ENCODE assay signal across 13 mouse cellular contexts in genomic region chr6:23637081-23637480, GRCm38 (mm10). TPM values are rescaled to one million over a fixed set of nuclear protein-coding genes. Genes with fewer than 3 reads are reported as not detected.
DNase-seq lines count a peak whose midpoint lies in the region; ATAC-seq lines count a peak whose summit lies in the region.
"Had no signal": no experiment of that assay in that cellular context is flagged by ENCODE, and none has a peak within 500 bp of the region (broad histone marks: within the 10 kb centered on the region; RNA-seq: fewer than 3 reads in every experiment).

No protein-coding gene starts in this region.

- H3K4me1 ChIP-seq in kidney, embryonic 15.5 days: no peaks in the 10 kb centered on the region
- H3K4me1 ChIP-seq: limb, embryonic 12.5 days had no signal

- DNase-seq in kidney, postnatal 10 days: peak; percentile 16
- DNase-seq in 416B (ENCODE audit: low read depth): peak; percentile 38
- DNase-seq in adrenal gland, postnatal 10 days: peak; percentile 58
- peak; percentile 61 to 83 for DNase-seq in cerebellum, postnatal 25 days
- no peak for DNase-seq in retina, embryonic 14.5 days (ENCODE audit: low spot score)
- DNase-seq in urinary bladder, postnatal 25 days (ENCODE audit: low spot score): no peak
- no peak for DNase-seq in urinary bladder, adult 18-20 months (ENCODE audit: low spot score in 2 of 2)
- DNase-seq: heart, adult 11 months; lung, postnatal 10 days had no signal

- WGBS in kidney, embryonic 15.5 days: 75% methylated on average over 3 of the region's 3 CpGs

- no peak overlapping the region for H3K4me2 ChIP-seq in kidney, embryonic 15.5 days
- H3K4me2 ChIP-seq: hindbrain, embryonic 14.5 days; limb, embryonic 12.5 days had no signal

- no peaks in the 10 kb centered on the region for H3K27me3 ChIP-seq in kidney, embryonic 15.5 days
- H3K27me3 ChIP-seq: limb, embryonic 12.5 days had no signal

- ATAC-seq in kidney, embryonic 15.5 days (replicated peaks; ENCODE audit: low FRiP score): no peak

- H3K4me3 ChIP-seq in kidney, embryonic 15.5 days (replicated peaks): no peak overlapping the region
- H3K4me3 ChIP-seq: limb, embryonic 12.5 days had no signal

- no peak overlapping the region for H3K9ac ChIP-seq in kidney, embryonic 15.5 days
- H3K9ac ChIP-seq: hindbrain, embryonic 14.5 days; limb, embryonic 12.5 days had no signal

- no peak overlapping the region for H3K27ac ChIP-seq in kidney, embryonic 15.5 days
- H3K27ac ChIP-seq: hindbrain, embryonic 14.5 days; limb, embryonic 12.5 days; stomach, postnatal 0 days had no signal

- no peaks in the 10 kb centered on the region for H3K36me3 ChIP-seq in kidney, embryonic 15.5 days
- H3K36me3 ChIP-seq: limb, embryonic 12.5 days had no signal

- H3K9me3 ChIP-seq in kidney, embryonic 15.5 days (replicated peaks): no peaks in the 10 kb centered on the region
- H3K9me3 ChIP-seq: limb, embryonic 12.5 days had no signal

RNA-seq across cellular contexts. Expression of gene Rnf133, which starts 13.0 kb away (rescaled TPM):
- polyA plus RNA-seq in kidney, embryonic 15.5 days (2015; fragmentation: Nextera tagmentation; extraction: Ambion mirVana): 0.16 TPM in 1 of 2 replicates, not detected in the other
- not detected for total RNA-seq in adrenal gland, postnatal 10 days (2021)
- polyA plus RNA-seq: hindbrain, embryonic 14.5 days; limb, embryonic 12.5 days; stomach, postnatal 0 days had no signal

RNA-seq across cellular contexts. Expression of gene Rnf148, which starts 17.9 kb away (rescaled TPM):
- polyA plus RNA-seq in kidney, embryonic 15.5 days (2015; fragmentation: Nextera tagmentation; extraction: Ambion mirVana): not detected in 2 replicates
- not detected for total RNA-seq in adrenal gland, postnatal 10 days (2021)
- polyA plus RNA-seq: hindbrain, embryonic 14.5 days; limb, embryonic 12.5 days had no signal

Comparison
In these comparisons a context has a peak if more than half of its experiments do, and no peak if none do; other contexts are left out.
1. DNase-seq: peak in kidney, postnatal 10 days (single experiment), 416B (single experiment), adrenal gland, postnatal 10 days (single experiment) and cerebellum, postnatal 25 days (2 of 2); none in retina, embryonic 14.5 days (single experiment), urinary bladder, postnatal 25 days (single experiment) and urinary bladder, adult 18-20 months (0 of 2).